Comparison of ENCODE assay signal across 1 mouse cellular context in the genomic region with DNA sequence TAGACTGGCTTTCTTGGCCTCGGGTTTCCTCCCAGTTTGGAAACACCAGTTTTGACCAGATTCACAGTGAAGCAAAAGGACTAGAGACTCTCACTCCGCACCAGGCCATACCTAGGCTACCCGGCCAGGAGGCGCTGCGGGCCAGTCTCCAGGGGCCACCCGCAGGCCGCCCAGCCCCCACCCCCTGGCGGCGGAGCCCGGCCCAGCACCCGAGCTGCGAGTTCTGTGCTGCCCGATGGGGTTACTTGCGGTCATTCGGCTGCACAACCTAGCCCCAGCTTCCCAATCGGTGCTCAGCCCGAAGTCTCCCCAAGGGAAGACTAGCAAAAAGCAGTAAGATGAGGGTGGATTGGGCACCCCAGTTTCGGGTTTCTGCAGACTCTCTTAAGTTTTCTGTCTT.
A peak's percentile ranks its signal among the peaks of the same experiment; 100 is the strongest.
TF ChIP-seq lines count a peak whose summit lies in the region.

No protein-coding gene starts in this region.

TF ChIP-seq in CH12.LX, 34 proteins besides CTCF, POLR2A, EP300 and RAD21 (continued from another document):
- TF ChIP-seq ETS1 (conservative IDR thresholded peaks at IDR 0.05; ENCODE audit: low read depth, low read length), result no peak
- 0 out of 2 replicates have a peak, but pooled peaks have one; percentile 29 for TF ChIP-seq TCF12 (IDR thresholded peaks at IDR 0.05; ENCODE audit: low read depth, low read length)
